Mouse (Mus musculus) c-Kit-positive CD71-negative TER-119-negative erythroid progenitor cells, embryonic 14.5 days (primary cell): ENCODE results near the gene Slc7a9.

ENCODE experiments used
- DNase-seq: peaks from one replicate; pipeline ENCODE4 v3.0.0-alpha.2; 2013; ENCODE audit warnings: low read depth

The Slc7a9 gene

GRCm38 (mm10) chr7:35447996-35448846, at the start of gene Slc7a9:
Slc7a9 (plus strand) TSS chr7:35448796.
- DNase-seq: no peak

- DNase-seq: no peak
These were observed 47.4 kb upstream of the Slc7a9 start for GRCm38 (mm10) chr7:35401169-35401568.

GRCm38 (mm10) chr7:35415226-35415625, 33.4 kb upstream of the Slc7a9 start:
- no peak for DNase-seq

- DNase-seq: no peak
These were observed 32.6 kb upstream of the Slc7a9 start for GRCm38 (mm10) chr7:35415801-35416653.

- no peak for DNase-seq
These were observed 32.0 kb upstream of the Slc7a9 start for GRCm38 (mm10) chr7:35416654-35416948.

- DNase-seq: peak; percentile 2
These were observed 25.5 kb upstream of the Slc7a9 start for GRCm38 (mm10) chr7:35423071-35423470.

- no peak for DNase-seq
These were observed 20.4 kb upstream of the Slc7a9 start for GRCm38 (mm10) chr7:35428146-35428545.

GRCm38 (mm10) chr7:35435266-35435665, 13.3 kb upstream of the Slc7a9 start:
- no peak for DNase-seq

GRCm38 (mm10) chr7:35447501-35447900, 1.1 kb upstream of the Slc7a9 start:
- DNase-seq: no peak

- no peak for DNase-seq
These were observed 271 bp downstream of the Slc7a9 start for GRCm38 (mm10) chr7:35448867-35449266.

GRCm38 (mm10) chr7:35456091-35456814, 7.7 kb downstream of the Slc7a9 start:
- DNase-seq: no peak

GRCm38 (mm10) chr7:35460971-35461370, 12.4 kb downstream of the Slc7a9 start:
- no peak for DNase-seq

- DNase-seq: no peak
These were observed 16.4 kb downstream of the Slc7a9 start for GRCm38 (mm10) chr7:35465027-35465426.

GRCm38 (mm10) chr7:35467856-35468255, 19.3 kb downstream of the Slc7a9 start:
- no peak for DNase-seq

- DNase-seq: no peak
These were observed 22.2 kb downstream of the Slc7a9 start for GRCm38 (mm10) chr7:35470794-35471193.

- no peak for DNase-seq
These were observed 27.9 kb downstream of the Slc7a9 start for GRCm38 (mm10) chr7:35476457-35476856.

GRCm38 (mm10) chr7:35485126-35485525, 36.5 kb downstream of the Slc7a9 start:
- no peak for DNase-seq

GRCm38 (mm10) chr7:35486553-35486952, 38.0 kb downstream of the Slc7a9 start:
- DNase-seq: no peak

GRCm38 (mm10) chr7:35490186-35490585, 41.6 kb downstream of the Slc7a9 start:
- DNase-seq: no peak

- DNase-seq: no peak
These were observed 42.4 kb downstream of the Slc7a9 start for GRCm38 (mm10) chr7:35491005-35491404.

- no peak for DNase-seq
These were observed 48.9 kb downstream of the Slc7a9 start for GRCm38 (mm10) chr7:35497516-35497915.

GRCm38 (mm10) chr7:35501995-35502394, 53.4 kb downstream of the Slc7a9 start:
- no peak for DNase-seq
